Mouse (Mus musculus) heart, adult 8-10 months (tissue): ENCODE data around the gene Prickle2. TPM values are rescaled to one million over a fixed set of nuclear protein-coding genes. Genes with fewer than 3 reads are reported as not detected.
A peak's percentile ranks its signal among the peaks of the same experiment; 100 is the strongest.

ENCODE experiments used
- DNase-seq: peaks from one replicate; pipeline ENCODE4 v3.0.0; 2022; ENCODE audit warnings: low spot score
- total RNA-seq, 4 experiments: library from RNA; stranded (reverse); gene quantifications; 2 replicates each; pipeline ENCODE4 v1.2.4; 2022

The Prickle2 gene
- total RNA-seq, 4 experiments from 2014 or later, result 4.2 to 5.7 (median 5.1) TPM

DNA sequence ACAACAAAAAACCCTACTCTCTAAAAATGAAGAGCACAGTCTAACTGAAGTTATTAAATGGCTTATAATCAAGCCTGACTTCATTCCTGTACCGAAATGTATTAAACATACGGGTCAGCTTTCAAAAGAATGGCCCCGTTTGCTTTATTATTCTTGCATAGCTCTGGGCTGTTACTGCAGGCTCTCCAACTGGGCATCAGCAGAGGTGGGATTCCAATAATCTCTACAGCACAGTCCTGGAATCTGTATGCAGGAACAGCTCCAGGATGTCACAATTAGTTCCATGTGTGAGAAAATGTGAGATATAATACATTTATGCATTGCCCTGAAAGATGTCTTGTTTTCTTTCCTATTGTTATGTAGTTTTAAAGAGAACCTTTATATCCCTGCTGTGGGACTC is 38.4 kb downstream of the Prickle2 start:
- DNase-seq, result no peak

- DNase-seq, result peak; percentile 87
Measured at GRCm38 (mm10) chr6:92665530-92665989, 40.4 kb downstream of the Prickle2 start.

DNA sequence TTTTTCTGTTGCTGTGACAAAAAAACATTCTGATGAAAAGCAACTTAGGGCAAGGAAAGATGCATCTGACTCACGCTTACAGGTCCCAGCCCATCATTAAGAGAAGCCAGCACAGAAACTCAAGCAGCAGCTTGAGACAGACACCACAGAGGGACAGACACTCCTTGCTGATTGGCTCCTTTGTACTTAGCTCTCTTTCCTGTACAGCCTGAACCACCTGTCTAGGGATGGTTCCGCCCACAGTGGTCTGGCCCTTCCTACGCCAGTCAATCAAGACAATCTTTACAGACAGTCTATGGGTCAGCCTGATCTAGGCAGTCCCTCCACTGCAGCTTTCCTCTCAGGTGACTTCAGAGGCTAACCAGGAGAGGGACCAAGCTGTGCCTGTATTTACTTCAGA is 42.1 kb downstream of the Prickle2 start:
- DNase-seq, result no peak

- DNase-seq, result no peak
Measured at GRCm38 (mm10) chr6:92663433-92663832, 42.5 kb downstream of the Prickle2 start.

DNA sequence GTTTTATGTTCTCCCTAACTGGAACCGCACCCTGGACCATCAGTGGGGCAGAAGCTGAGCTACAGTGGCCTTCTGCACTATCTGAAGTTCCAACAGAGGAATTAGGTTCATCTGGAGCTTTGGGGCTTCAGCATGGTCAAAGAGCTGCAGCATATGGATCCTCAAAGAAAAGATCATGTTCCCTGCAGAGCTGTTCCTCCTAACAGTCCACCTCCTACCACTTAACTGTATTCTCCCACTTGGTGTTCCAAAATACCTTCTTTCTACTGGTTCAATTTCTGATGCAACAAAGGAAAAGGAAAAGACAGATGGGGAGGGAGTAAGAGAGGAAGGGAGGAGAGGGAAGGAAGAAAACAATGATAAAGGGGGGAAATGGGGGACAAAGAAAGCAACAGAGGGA is 56.9 kb downstream of the Prickle2 start:
- no peak for DNase-seq

- DNase-seq, result no peak
Measured at GRCm38 (mm10) chr6:92648571-92648970, 57.4 kb downstream of the Prickle2 start.

GRCm38 (mm10) chr6:92642929-92643328 is 63.0 kb downstream of the Prickle2 start:
- no peak for DNase-seq

- DNase-seq, result no peak
Measured at GRCm38 (mm10) chr6:92641956-92642355, 64.0 kb downstream of the Prickle2 start.

- no peak for DNase-seq
Measured at GRCm38 (mm10) chr6:92640896-92641295, 65.1 kb downstream of the Prickle2 start.

- no peak for DNase-seq
Measured at GRCm38 (mm10) chr6:92636431-92636830, 69.5 kb downstream of the Prickle2 start.

- DNase-seq, result no peak
Measured at GRCm38 (mm10) chr6:92634876-92635468, 71.0 kb downstream of the Prickle2 start.

- DNase-seq, result no peak
Measured at GRCm38 (mm10) chr6:92630991-92631390, 75.0 kb downstream of the Prickle2 start.

DNA sequence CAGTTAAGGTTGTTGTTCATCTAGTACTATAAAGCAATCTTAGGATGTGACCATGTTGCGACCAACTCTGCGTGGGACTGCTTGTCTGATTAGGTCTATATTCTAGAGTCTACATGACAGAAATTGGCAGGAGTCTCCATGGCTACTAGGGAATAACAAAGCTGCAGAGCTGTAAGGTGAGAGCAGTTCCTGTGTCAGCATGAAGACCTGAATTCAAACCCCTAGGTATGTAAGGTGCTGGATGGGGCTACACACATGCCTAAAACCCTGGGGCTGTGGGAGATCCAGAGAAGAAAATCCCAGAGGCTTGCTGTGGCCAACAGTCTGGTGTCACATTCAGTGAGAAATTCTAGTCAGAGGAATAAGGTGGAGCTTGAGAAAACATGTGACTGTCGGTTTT is 78.2 kb downstream of the Prickle2 start:
- no peak for DNase-seq

- DNase-seq, result no peak
Measured at GRCm38 (mm10) chr6:92627048-92627617, 78.8 kb downstream of the Prickle2 start.

GRCm38 (mm10) chr6:92625923-92626322 is 80.0 kb downstream of the Prickle2 start:
- peak; percentile 33 for DNase-seq

- DNase-seq, result no peak
Measured at GRCm38 (mm10) chr6:92624306-92624705, 81.6 kb downstream of the Prickle2 start.

GRCm38 (mm10) chr6:92617183-92617582 is 88.8 kb downstream of the Prickle2 start:
- no peak for DNase-seq

GRCm38 (mm10) chr6:92614771-92615170 is 91.2 kb downstream of the Prickle2 start:
- DNase-seq, result peak; percentile 35

DNA sequence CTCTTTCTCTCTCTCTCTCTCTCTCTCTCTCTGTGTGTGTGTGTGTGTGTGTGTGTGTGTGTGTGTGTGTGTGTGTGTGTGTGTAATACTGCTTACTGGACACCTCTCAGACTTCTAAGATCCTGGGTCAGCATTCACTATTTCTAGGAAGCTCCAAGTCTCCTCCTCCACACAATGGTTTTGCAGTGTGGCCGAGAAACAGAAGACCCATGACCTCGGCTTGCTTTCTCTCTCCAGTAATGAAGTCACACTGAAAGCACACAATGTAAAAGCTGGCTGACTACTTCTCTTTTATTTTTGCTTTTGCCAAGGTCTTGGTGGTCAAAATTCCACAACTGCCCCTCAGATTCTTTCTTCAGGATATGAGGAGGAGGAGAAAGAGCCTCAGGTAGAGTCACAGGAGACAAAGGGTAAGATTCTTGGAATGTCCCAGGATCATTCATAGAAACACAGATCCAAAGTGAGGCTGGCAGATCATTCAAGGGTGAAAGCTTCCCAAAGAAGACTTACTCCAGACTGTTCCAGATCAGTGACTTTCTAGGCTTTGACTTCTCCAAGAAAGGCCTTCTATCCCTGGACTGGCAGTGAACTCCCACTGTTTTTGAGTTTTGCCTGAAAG is 93.7 kb downstream of the Prickle2 start:
- no peak for DNase-seq

DNA sequence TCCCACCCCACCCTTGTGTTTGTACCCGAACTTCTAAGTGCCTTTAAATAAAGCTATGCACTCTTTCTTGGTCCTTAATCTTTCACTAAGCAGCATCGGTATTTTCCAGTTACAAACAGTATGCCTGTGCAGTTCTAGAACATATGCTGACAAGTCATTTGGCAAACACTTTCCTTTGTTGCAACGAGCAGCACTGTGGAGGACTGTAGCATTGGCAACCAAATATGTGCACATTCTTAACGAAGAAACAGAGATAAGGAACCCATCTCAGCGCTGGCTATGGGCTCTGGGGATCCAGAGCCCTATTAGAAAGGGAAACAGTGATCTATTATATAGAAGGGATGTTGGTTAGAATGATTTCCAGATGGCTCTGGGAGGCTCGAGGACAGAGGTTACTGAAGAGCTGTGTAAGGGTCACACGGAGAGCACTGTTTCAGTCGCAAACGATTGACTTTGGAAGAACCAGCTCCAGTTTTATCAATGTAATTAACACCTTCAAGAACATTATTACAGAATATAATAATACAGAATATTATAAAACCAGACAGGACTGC is 96.2 kb downstream of the Prickle2 start:
- peak; percentile 28 for DNase-seq

DNA sequence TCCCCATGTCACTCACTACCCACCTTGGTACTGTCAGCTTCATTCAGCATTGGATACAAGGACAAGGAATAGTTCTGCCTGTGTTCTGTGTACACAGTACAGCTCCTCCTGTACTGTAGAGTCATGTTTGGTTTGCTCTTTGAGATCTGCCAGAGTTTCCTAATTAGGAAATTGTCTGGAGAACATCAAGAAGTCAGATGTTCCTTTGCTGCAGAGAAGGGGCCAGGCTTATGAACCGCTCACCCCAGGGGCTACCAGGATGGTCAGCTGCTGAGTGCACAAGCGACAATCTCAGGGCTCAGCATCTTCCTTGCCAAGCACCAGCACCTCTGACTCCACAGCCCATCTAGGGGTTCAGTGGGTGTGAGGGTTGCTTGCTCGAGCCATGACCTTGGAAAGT is 96.9 kb downstream of the Prickle2 start:
- peak; percentile 17 for DNase-seq

DNA sequence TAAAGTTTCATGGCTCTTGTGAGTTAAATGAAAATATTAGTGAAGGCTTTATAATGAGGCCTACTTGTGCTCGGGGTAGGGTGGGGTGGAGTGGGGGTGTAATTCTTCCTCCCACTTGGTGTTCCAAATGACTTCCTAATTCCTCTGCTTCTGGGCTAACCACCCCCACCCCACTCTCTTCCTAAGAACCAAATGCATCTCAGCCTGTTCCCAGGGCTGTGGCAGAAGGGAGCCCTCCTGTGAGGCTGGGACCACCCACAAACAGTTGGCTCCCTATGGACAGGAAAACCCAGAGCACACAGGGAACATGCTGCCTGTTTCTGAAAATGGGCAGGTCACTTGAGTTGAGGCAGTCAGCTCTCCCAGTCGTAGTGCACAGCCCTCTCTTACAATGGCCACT is 100.8 kb downstream of the Prickle2 start:
- DNase-seq, result no peak

DNA sequence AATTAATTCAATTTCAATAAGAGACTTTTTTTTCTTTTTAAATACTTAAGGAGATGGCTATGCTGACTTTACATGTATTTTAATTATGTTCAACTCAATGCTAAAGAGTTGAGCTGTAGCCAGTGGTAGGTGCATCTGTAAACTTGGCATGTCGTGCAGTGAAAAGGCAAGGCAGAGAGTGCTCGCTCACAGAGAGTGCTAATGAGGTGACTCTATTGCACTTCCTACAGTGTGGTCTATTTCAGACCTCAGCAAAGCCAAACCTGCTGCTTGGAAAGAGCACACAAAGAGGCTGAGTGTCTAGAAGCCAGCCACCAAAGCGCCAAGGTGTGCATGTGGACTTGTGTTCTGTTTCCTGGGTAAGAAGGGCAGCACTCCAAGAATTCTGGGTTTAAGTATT is 109.6 kb downstream of the Prickle2 start:
- DNase-seq, result no peak
